Mouse (Mus musculus) mature B cell (primary cell): ENCODE data around the gene Setd3.
"Not testable (repeated sequence)": the region's sequence is repeated elsewhere in the genome, so short reads cannot be mapped to it uniquely, and the experiment has no call there.

Source experiments
- in situ Hi-C: fragments of 300-500 bp; cut with MboI; formaldehyde crosslinking; loops from 2 replicates; pipeline ENCODE4 v1.14.3; 2019

Setd3 gene

DNA sequence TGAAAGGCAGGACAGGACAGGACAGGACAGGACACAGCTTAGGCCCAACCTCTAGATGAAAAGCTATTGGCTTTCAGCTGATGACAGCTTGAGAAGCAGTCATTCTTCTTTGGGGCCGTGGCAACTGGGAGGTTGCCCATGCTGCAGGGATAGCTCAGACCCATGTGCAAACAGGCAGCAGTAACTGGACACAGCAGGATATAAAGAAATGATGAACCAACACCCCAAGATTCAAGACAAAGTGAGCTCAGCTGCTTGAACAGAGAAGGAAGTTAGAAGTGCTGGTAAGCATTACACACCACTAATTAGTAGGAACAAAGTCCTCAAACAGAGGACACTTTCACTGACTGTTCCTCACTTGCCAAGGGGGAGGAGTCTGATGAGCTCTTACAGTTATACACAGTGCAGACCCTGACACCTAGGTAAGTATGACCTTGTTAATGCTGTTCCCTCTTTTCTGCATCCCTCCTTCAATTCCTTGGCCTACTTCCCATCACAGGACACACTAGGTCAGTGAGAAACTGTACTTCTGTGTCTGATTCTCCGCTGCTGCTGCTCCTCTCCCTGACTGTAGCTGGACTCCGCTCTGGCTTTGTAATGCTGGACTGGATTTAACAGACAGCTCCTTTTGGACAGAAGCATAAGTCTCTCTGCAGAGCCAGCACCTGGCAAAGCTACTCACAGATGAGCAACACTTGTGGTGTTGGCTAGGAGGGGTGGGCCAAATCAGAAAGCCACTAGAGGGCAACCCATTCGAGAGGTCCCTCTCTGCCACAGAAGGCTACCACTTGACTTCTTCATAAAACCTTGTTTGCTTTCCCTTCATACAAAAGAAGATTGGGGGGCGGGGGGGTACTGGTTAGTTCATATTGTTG lies 35.3 kb downstream of the Setd3 start:
- in situ Hi-C loops, result no loop called here

DNA sequence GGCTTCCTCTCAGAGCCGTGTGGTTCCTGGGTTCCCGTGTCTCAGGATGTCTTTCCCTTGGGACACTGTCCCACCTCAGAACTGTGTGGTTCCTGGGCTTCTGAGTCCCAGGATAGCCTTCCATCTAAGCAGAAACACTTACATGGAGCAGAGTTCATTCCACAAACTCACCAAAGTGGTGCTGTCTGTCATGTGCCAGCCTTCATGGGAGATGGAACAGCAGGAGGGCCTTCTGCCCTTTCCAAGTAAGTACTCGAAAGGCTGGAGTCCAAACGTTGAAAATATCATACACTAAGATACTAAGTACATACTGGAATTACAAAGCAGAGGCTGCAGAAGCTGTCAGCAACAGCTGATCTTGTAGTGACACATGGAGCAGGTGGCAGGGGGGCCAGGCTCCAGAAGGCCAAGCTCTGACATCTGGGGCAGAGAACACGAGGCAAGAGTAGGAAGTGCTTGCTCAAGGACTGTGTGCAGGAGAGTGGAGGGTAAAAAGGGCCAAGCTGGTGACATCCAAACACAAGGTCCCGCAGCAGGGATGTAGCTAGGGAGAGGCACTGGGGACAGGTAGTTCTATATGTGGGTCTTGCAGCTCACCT lies 43.4 kb downstream of the Setd3 start:
- in situ Hi-C loops, result no loop called here

DNA sequence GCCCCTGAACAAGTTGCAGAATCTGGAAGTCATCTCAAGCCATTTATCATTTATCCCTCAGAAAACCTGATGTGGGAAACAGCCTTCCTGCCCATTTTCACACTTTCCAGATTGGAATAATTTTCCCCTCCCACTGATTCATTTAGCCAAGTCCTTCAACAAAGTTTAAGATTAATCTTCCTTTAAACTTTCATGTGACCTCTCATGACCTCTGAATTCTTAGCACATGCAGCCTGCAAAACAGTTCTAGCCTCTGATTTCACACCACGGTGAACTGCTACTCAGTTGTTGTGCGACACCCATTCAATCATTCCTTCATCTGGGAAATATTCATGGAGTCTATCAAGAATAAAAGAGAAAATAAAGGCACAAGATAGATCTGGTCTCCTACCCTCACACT lies 45.9 kb downstream of the Setd3 start:
- in situ Hi-C loops, result no loop called here

DNA sequence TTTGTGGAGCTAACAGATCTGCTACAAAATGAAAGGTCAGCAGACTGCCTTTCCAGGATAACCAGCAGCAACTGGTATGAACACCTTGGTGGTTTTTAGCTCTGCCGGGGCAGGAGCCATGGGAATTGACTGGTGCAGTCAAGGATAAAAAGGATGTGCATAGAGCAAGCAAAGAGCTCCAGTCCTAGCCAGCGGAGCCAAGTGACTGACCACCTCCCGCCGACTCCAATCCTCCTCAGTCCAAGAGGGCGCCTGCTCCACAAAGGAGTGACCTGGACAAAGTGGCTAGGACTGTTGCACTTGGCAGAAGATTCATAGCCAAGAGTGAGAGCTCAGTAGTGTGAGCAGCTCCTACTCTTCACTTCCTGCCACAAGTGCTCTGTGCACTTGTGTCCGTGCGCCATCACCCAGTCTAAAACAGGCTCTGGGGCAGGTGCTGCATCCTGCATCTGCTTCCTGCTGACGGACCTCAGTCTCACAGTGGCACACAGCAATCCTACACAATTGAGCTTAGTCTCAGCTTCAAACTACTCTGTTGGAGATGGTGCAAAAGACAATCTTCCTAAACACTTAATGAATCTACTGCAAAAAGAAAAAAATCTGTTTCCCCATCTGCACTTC lies 46.6 kb downstream of the Setd3 start:
- in situ Hi-C loops, result no loop called here

DNA sequence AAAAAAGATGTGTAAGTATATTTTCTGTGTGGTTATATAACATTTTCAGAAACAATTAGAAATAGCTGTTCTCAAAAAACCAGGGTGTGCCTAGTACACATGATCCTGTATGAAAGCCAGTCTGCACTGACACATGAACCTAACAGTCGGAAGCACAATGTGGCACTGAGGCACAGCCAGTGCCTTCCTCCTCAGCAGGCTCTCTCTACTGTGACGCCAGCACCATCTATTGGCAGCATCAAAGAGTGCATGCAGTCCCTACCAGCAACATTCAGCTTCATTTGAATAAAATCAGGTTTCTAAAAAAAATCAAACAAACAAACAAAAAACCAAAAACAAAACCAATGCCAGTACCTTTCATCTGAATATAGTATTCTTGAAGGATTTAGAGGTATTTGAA lies 57.8 kb downstream of the Setd3 start:
- in situ Hi-C loops, result no loop called here

DNA sequence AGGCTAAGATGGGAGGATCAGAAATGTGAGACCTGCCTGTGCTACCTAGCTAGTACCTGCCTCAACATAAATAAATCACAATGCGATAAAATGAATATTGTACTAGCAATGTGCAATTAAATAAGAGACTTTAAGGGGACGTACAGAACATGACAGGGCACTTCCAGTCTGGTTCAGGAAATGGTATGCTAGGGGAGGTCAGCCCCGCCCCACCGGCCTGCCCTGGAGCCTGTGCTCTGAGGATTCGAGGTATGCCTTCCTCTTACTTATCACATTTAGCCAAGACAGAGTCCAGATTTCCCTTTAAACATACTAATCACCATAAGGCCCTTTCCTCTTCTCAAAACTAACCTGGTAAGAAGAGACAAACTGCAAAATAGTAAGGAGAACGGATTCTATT lies 58.7 kb downstream of the Setd3 start:
- in situ Hi-C loops, result no loop called here

DNA sequence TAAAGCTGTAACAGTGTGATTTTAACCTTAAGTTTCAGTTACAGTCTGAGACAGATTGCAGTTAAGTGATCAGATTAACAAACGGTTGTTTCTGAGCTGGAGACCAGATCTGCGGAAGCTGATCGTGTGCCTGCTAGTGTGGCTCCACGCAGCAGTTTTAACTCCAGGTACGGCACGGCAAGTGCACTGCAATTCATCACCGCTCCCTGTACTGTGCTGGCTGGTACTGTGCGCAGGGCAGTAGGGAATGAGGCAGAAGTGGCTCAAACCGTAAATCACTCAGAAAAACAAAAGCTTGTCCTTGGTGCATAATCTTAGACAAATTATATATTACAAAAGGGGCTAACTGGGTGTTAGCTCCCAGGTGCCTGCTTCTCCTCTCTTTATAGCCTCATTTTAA lies 59.2 kb downstream of the Setd3 start:
- in situ Hi-C loops, result no loop called here

DNA sequence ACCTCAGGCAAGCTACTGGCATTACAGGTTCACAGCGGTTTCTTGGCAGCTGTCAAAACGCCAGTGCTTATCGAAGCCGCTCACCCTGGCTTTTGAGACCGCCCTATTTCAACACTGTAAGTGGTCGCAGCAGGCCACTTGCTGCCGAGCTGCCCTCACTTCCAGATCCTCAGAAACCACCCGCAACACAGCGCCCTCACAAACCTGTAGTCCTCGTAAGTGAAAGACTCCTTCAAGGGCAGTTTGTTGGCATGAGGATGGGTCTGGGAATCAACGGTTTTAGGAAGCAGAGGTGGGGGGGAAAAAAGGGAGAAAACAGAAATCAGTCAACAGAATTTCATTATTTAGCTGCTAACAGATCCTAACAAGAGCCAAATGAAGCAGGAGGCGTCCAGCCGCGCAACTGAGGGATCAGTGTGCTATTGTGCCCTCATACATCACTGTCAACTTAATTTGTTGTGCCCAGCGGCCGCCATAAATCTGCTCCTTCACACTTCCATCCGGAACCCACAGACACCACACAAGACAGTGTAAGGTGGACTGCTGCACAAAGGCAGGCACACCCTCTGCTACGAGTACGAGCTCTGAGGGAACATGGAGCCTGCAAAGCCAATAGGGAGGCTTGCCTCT lies 60.1 kb downstream of the Setd3 start:
- in situ Hi-C loops, result no loop called here

DNA sequence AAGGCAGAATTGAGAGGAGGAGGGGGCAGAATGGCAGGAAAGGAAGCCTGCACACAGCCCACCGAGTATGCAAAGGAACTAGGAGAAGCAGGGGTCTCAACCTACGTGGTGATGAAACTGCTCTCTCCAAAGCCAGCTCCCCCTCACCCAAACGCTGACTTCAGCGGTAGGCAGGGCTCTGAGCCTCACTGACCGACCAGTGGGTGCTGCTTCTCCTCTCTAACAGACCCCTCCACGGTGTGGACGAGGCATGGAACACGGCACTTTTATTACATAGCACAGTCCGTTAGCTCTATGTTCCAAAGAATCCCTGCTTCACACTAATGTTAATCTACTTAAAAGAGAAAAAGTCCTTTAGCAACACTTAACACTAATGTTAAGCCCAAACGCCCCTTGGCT lies 60.6 kb downstream of the Setd3 start:
- in situ Hi-C loops, result no loop called here

DNA sequence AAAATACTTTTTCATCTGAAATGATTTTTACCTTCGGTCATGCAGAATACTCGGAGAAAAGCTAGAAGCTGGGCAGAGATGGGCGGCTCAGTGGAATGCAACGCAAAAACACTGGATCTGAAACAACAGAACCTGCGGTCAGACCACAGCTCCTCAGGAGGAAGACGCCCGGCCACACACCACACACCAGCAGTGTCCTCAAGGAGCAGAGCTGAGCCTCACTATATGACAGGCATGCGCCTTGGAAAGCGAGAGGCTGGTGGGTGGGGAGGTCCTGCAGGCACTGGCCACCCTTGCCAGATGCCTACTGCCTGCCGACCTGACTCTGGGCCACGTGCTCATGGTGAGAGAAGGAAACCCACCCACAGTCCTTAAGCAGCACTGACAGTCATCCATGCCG lies 67.9 kb downstream of the Setd3 start:
- in situ Hi-C loops, result no loop called here

DNA sequence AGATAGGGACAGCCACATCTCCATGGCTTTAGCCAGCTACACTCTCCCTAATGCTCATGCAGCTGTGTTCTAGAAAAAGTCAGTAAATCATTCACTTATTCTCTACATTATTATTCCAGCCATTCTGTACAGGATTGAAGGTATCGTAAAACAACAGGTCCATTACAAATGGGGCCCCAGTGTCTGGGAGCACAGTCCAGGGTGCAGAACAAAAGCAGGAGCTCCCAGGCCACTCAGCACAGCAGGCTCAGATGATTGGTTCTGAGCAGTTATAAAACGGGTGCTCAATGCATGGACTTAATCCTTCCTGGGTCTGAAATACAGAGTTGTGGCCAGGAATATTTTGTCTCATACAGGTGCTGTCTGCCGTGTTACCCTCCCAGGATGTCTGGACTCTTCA lies 68.4 kb downstream of the Setd3 start:
- in situ Hi-C loops, result no loop called here

DNA sequence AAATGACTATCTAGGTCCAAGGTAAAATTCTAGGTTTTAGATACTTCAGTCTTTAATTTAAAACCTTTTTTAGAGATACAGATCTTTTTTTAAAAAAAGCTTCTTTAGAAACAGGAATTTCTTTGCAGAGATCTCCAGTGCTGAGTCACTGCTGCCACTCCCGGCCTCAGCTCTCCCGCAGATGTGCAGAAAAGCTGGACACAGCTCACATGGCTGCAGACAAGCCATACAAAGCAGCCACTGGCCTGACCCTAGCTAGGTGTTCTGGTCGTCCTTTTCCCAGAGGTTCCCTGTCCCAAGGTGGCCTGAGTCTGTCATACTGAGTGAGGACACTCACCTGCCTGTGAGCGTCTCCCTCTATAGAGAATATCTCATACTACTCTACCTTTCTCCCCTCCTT lies 69.4 kb downstream of the Setd3 start:
- in situ Hi-C loops, result no loop called here

DNA sequence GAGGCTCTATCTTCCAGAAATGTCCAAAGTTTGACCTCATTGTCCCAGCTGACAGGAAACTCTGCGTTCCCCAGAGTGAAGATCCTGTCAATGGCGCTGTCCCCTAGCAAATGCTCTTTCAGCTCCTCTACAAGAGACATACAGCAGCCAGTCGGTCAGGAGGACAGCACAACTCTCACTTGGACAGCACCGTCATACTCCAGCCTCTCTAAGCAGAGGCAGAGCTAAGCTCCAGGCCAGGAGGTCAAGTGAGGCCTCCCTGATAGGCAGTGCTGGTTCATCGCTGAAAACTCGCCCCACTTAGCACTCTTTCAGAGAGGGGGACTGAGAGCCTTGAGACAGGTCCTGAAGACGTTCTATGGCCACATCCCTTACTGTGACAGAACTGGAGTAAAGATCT lies 70.5 kb downstream of the Setd3 start:
- in situ Hi-C loops, result not testable (repeated sequence)

DNA sequence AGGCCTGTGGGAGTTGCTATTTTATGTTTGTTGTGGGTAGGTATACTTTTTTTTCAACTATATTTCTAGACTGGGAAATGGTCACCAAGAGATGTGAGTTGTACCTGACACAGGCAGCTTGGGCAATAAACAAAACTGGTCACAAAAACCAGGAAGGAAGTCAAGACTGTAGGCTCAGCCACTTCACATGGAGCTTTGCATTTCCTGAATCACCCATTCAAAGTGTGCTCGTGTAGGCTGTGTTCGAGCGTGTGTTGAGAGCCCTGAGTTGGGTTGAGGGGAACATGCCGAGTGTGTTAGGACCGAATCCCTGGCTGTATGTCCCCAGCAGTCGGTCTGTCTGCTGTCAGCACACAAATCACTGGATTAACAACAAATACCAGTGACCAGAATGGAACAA lies 75.8 kb downstream of the Setd3 start:
- in situ Hi-C loops, result no loop called here

DNA sequence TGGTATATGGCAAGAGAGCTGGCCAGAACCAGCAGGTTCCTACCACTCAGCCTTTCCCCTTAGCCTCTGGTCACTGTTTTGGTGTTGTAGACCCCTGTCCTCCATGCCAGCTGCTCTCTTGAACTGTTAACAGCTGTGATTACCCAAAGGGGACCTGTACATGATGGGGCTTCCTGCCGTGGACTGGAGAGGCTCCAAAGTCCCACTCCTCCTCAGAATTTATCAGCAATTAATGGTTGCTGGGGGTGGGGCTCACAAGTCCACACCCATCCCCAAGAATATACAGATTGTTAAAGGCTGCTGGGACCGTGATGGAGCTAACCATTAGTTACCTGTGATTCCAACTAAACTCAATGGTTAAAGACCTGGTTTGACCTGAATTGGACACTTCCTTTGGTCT lies 77.0 kb downstream of the Setd3 start:
- in situ Hi-C loops, result no loop called here

DNA sequence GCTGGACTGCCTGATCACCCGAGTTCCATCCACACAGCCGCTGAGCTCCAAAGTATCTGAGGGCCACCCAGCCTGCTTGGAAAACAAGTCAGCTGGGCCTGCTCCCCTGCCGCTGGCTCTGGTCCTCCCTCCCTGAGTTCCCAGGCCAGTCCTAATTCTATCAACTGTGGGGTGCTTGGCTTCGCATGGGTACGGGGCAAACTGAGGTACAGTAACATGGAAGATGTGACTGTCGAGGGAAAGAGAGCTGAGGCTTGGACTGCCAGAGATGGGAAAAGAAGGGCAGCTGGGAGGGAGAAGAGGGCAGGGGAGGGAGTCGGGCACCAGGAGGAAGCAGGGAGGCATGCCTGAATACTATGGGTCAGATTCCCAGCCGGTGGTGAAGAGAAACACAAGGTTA lies 78.9 kb downstream of the Setd3 start:
- in situ Hi-C loops, result no loop called here

DNA sequence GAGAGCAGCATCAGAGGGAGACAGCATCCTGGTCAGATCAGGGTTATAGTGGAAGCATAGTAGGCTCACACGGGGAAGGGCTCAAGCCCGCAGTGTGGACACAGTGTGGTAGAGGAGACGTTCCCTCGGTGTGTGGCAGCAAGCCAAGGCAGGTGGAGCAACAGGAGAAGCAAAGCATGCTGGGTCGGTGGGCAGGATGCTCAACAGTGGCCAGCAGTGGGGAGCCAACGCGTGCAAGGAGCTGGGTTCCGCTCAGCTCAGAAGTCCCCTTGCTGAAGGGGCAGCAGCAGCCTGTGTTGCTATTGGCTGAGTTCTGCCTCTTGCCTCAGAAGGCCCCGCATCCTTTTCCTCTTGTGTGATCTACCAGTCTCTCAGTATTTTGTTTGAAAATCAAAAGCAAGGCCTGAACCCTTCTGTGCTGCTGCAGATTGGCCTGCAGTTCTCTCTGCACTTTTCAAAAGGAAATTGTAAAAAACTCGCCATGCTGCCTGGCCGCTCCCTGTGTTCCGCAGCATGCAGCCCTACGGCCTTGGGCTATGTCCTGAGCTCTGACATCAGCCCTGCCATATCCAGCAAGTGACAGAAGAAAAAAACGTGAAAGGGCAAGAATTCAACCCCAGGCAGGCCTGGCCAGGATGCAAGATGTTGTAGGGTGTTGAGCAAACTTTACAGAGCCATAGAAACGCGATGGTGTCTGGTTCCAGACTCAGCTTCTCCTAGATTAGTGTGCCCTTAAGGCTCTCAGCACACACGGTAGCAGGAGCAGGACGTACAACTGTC lies 80.7 kb downstream of the Setd3 start:
- in situ Hi-C loops, result no loop called here

DNA sequence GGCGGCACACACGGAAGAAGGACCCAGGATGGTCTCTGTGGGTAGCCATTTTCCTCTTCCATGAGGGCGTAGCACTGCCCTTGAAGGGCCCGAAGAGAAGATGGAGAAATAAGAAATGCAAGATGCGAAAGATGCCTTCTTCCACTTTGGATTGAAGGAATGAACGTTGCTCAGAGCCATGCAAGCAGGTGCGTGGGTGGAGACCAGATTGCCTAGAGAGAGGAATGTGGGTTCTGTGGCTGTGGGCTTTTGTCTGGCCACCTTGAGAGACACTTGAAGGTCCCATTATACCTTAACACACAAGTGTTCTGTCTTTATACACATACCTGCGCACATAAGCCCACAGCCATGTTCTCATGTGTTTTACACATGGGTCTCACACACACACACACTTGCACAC lies 81.5 kb downstream of the Setd3 start:
- in situ Hi-C loops, result no loop called here

DNA sequence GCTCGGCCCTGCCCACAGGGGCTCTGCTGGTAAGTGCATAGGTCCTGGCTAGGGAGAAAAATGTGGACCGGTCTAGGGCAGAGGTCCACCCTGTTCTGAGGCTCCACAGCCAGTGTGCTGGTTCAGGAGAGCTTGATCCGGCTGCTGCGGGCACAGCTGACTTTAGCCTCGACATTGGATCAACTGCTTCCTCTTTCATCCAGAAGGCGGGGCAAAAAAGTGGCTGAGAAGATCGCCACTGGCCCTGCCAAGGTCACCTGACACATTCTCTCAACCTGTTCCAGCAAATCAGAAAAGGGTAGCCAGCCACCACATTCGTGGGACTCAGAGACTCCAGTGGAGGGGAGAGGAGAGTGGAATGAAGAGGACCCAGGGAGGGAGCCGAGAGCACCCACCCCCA lies 90.9 kb downstream of the Setd3 start:
- in situ Hi-C loops, result no loop called here

DNA sequence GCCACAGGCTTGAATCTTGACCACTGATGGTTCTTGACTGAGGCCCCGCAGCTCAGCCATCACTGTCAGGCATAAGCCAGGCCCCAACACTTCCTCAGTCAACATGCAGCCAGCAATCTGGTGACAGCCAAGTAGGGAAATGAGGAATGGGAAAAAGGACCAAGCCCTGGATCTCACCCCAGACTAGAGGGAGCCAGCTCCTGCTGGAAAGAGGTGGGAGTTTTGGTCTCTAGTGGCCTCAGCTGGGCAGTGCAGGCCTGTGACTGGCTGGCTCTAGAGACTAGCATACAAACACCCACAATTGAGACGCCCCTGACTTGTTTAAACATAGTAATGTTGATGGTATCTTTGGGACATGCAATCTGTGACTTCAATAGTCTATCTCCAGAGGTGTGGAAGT lies 91.6 kb downstream of the Setd3 start:
- in situ Hi-C loops, result no loop called here

DNA sequence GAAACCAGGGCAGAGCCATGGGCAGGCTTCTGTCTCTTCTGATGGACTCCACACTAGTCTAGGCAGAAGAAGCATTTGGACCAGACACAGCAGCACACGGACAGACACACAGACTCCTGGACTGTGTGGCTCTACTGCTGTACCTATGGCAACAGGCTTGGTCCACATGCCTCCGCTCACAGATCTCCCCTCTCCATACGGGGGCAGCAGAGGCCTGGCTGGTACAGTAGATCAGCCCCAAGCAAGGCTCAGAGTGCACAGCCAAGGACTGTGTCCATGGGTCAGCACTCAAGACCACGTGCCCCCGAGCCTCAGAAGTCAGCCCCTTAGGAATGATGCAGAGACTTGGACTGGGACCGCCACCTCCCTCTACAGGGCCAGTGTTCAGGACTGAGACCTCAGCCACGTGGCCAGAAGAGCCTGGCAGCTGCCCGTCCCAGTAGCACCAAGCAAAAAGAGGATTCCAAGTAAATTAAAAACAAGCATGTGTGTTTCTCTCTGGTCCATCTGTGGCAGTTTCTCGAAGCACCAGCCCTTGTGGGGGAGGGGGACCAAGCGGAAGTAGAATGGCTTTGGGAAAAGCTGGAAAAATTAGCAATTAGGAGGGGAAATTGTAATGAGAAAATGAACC lies 100.9 kb downstream of the Setd3 start:
- in situ Hi-C loops, result no loop called here

DNA sequence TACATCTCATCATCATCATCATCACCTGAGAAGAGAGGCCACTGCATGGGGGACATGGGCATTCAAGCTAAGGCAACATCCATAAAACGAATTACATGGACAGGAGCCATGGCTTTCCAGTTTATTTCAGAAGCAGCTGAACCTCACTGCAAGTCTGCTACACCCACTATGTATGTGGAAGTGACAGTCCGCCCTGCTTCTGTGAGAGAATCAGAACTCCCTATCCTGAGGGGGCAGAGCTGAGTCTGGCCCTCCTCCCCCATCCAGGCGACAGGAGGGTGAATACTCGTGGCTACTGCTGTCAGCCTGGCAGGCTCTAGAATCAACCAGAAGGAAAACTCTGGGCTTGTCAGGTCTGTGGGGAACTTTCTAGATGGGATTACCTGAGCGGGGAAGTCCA lies 106.2 kb downstream of the Setd3 start:
- in situ Hi-C loops, result no loop called here
